Mouse (Mus musculus): Measurements from ENCODE around the gene Ush1c.

GRCm38 (mm10) chr7:46216481-46216880 lies 21.8 kb downstream of the Ush1c start:
- TF ChIP-seq CTCF (IDR thresholded peaks at IDR 0.05; ENCODE audit: extremely low read depth, insufficient read depth, low read length) (no peak), POLR2A (IDR thresholded peaks at IDR 0.05; ENCODE audit: extremely low read depth, insufficient read depth, low read length) (no peak)

All from cortical plate, adult 2 months (tissue).